Mouse (Mus musculus) lung, adult 2 months (tissue): ENCODE measurements around the gene Cdhr2.

Experiments
- CTCF ChIP-seq: fragments of 200-500 bp; IDR thresholded peaks from 2 replicates; pipeline ENCODE4 v1.5.1; 2011; ENCODE audit warnings: mild to moderate bottlenecking, low read length, control low read depth; ENCODE audit not compliant: insufficient read depth
- POLR2A ChIP-seq: fragments of 200-500 bp; IDR thresholded peaks from 2 replicates; pipeline ENCODE4 v1.6.1; 2011; ENCODE audit warnings: low read depth, mild to moderate bottlenecking, control low read depth, low read length, borderline replicate concordance; ENCODE audit errors: extremely low read depth

GRCm38 (mm10) chr13:54760164-54760795 lies 59.0 kb downstream of the Cdhr2 start:
- TF ChIP-seq CTCF: no peak
- no peak for TF ChIP-seq POLR2A
